8 mouse cellular contexts compared by ENCODE assay signal in genomic region chr1:86531547-86532321, GRCm38 (mm10). TPM values are rescaled to one million over a fixed set of nuclear protein-coding genes. Genes with fewer than 3 reads are reported as not detected.
DNase-seq lines count a peak whose midpoint lies in the region; ATAC-seq and TF ChIP-seq lines count a peak whose summit lies in the region.

No protein-coding gene starts in this region.

- TF ChIP-seq CTCF in kidney, adult 2 months (conservative IDR thresholded peaks at IDR 0.05; ENCODE audit: insufficient read depth, insufficient read length, low read depth, low read length), result no peak

- peaks cover 30% of the 10 kb centered on the region for H3K36me3 ChIP-seq in megakaryocyte, embryonic 14.5 days (replicated peaks; ENCODE audit: low read length)
- peaks cover 38% of the 10 kb centered on the region for H3K36me3 ChIP-seq in embryonic facial prominence, embryonic 13.5 days
- no peaks in the 10 kb centered on the region; the same call in 1 of the 2 replicates for H3K36me3 ChIP-seq in kidney, adult 2 months (ENCODE audit: control insufficient read depth, insufficient read depth, low read length)
- peaks cover 14% of the 10 kb centered on the region for H3K36me3 ChIP-seq in midbrain, embryonic 11.5 days (ENCODE audit: control insufficient read depth, insufficient read depth, low read length)

- no peaks in the 10 kb centered on the region for H3K27me3 ChIP-seq in megakaryocyte, embryonic 14.5 days (replicated peaks)
- H3K27me3 ChIP-seq in embryonic facial prominence, embryonic 13.5 days, result no peaks in the 10 kb centered on the region
- H3K27me3 ChIP-seq in kidney, adult 2 months (replicated peaks; ENCODE audit: control insufficient read depth, insufficient read depth, low read length), result no peaks in the 10 kb centered on the region
- H3K27me3 ChIP-seq in midbrain, embryonic 11.5 days (ENCODE audit: control insufficient read depth, insufficient read depth, low read length), result no peaks in the 10 kb centered on the region

- ATAC-seq in megakaryocyte, adult 5-6 weeks (ENCODE audit: poor library complexity, severe bottlenecking), result no peak
- peak; percentile 17; the same call in 1 of the 2 replicates for ATAC-seq in embryonic facial prominence, embryonic 13.5 days (ENCODE audit: insufficient number of reproducible peaks, insufficient read depth, low FRiP score, low TSS enrichment, low read depth)
- peak; percentile 63 for ATAC-seq in midbrain, embryonic 11.5 days (ENCODE audit: low FRiP score)
- no peak; the same call in 1 of the 2 replicates for ATAC-seq in frontal cortex, adult (ENCODE audit: low TSS enrichment)

- H3K9me3 ChIP-seq in megakaryocyte, embryonic 14.5 days, result no peaks in the 10 kb centered on the region
- H3K9me3 ChIP-seq in embryonic facial prominence, embryonic 13.5 days, result no peaks in the 10 kb centered on the region
- no peaks in the 10 kb centered on the region for H3K9me3 ChIP-seq in midbrain, embryonic 11.5 days (ENCODE audit: control insufficient read depth, low read length)

- DNase-seq in kidney, adult 2 months, result peak; percentile 72
- peak; percentile 96 for DNase-seq in midbrain, embryonic 11.5 days (ENCODE audit: low spot score, missing footprints)
- no peak for DNase-seq in gastrocnemius, postnatal 25 days
- DNase-seq in right cerebral cortex, adult 2 months (ENCODE audit: low spot score in 2 of 2), result no peak

- H3K4me1 ChIP-seq in megakaryocyte, embryonic 14.5 days, result peaks cover 41% of the 10 kb centered on the region
- H3K4me1 ChIP-seq in embryonic facial prominence, embryonic 13.5 days, result peaks cover 28% of the 10 kb centered on the region
- peaks cover 25% of the 10 kb centered on the region for H3K4me1 ChIP-seq in kidney, adult 2 months (ENCODE audit: control insufficient read depth, insufficient read depth, low read length)
- H3K4me1 ChIP-seq in midbrain, embryonic 11.5 days (ENCODE audit: control insufficient read depth, insufficient read depth, low read length), result peaks cover 27% of the 10 kb centered on the region

- H3K9ac ChIP-seq in embryonic facial prominence, embryonic 13.5 days, result peak overlapping the region; percentile 45; the same call in 1 of the 2 replicates
- H3K9ac ChIP-seq in midbrain, embryonic 11.5 days (ENCODE audit: low read length), result no peak overlapping the region

- peak overlapping the region; percentile 65 for H3K27ac ChIP-seq in embryonic facial prominence, embryonic 13.5 days
- peak overlapping the region; percentile 7; the same call in 1 of the 2 replicates for H3K27ac ChIP-seq in kidney, adult 2 months (ENCODE audit: insufficient read depth, low read depth, low read length)
- H3K27ac ChIP-seq in midbrain, embryonic 11.5 days (ENCODE audit: low read depth, low read length), result peak overlapping the region; percentile 55

- WGBS in embryonic facial prominence, embryonic 13.5 days, result 3% methylated on average over 13 of the region's 13 CpGs
- WGBS in kidney, adult 2 months, result 18% methylated on average over 13 of the region's 13 CpGs
- WGBS in midbrain, embryonic 11.5 days, result 4% methylated on average over 13 of the region's 13 CpGs

- peak overlapping the region; percentile 40 for H3K4me2 ChIP-seq in embryonic facial prominence, embryonic 13.5 days
- peak overlapping the region; percentile 12; the same call in 1 of the 2 replicates for H3K4me2 ChIP-seq in midbrain, embryonic 11.5 days

- TF ChIP-seq POLR2A in kidney, adult 2 months (IDR thresholded peaks at IDR 0.05; ENCODE audit: low read depth, low read length), result no peak

- peak overlapping the region; percentile 81 for H3K4me3 ChIP-seq in megakaryocyte, embryonic 14.5 days (replicated peaks)
- peak overlapping the region; percentile 12; the same call in 1 of the 2 replicates for H3K4me3 ChIP-seq in embryonic facial prominence, embryonic 13.5 days
- no peak overlapping the region for H3K4me3 ChIP-seq in kidney, adult 2 months (ENCODE audit: insufficient read depth, low read depth, low read length)
- no peak overlapping the region; the same call in 1 of the 2 replicates for H3K4me3 ChIP-seq in midbrain, embryonic 11.5 days (ENCODE audit: low read depth, low read length)

RNA-seq across cellular contexts. Expression of gene Ptma, which starts 5.2 kb away (rescaled TPM):
- polyA plus RNA-seq in megakaryocyte, embryonic 14.5 days (2012; ENCODE audit: insufficient read depth, low replicate concordance), result 6,261 and 14,151 TPM in 2 replicates
- 3,234 and 3,618 TPM in 2 replicates for total RNA-seq in megakaryocyte, adult 5-6 weeks (2015)
- 4,288 and 4,305 TPM in 2 replicates for total RNA-seq in megakaryocyte, adult 5-6 weeks (2017)
- polyA plus RNA-seq in embryonic facial prominence, embryonic 13.5 days (2015; fragmentation: Nextera tagmentation; extraction: Ambion mirVana), result 3,278 and 3,456 TPM in 2 replicates
- polyA plus RNA-seq in kidney, adult 2 months (2012; rRNA removed), result 622 and 651 TPM in 2 replicates
- 3,090 and 3,352 TPM in 2 replicates for polyA plus RNA-seq in midbrain, embryonic 11.5 days (2014; fragmentation: Nextera tagmentation; extraction: Ambion mirVana)
- 100 to 1,000 TPM; 100 to 129 TPM for total RNA-seq in gastrocnemius, postnatal 25 days (2021)

RNA-seq across cellular contexts. Expression of gene Pde6d, which starts 50.7 kb away (rescaled TPM):
- polyA plus RNA-seq in megakaryocyte, embryonic 14.5 days (2012; ENCODE audit: insufficient read depth, low replicate concordance), result 24.8 and 45.8 TPM in 2 replicates
- total RNA-seq in megakaryocyte, adult 5-6 weeks (2015), result 33.6 and 38.8 TPM in 2 replicates
- total RNA-seq in megakaryocyte, adult 5-6 weeks (2017), result 14.3 and 17.2 TPM in 2 replicates
- polyA plus RNA-seq in embryonic facial prominence, embryonic 13.5 days (2015; fragmentation: Nextera tagmentation; extraction: Ambion mirVana), result 70.7 and 78.5 TPM in 2 replicates
- 20.2 and 24.9 TPM in 2 replicates for polyA plus RNA-seq in kidney, adult 2 months (2012; rRNA removed)
- 94.3 and 98.3 TPM in 2 replicates for polyA plus RNA-seq in midbrain, embryonic 11.5 days (2014; fragmentation: Nextera tagmentation; extraction: Ambion mirVana)
- 10 to 100 TPM; 21.9 to 29.6 TPM for total RNA-seq in gastrocnemius, postnatal 25 days (2021)

RNA-seq across cellular contexts. Expression of gene Cops7b, which starts 51.0 kb away (rescaled TPM):
- polyA plus RNA-seq in megakaryocyte, embryonic 14.5 days (2012; ENCODE audit: insufficient read depth, low replicate concordance), result 16.3 and 36.3 TPM in 2 replicates
- 5.8 and 6.8 TPM in 2 replicates for total RNA-seq in megakaryocyte, adult 5-6 weeks (2015)
- total RNA-seq in megakaryocyte, adult 5-6 weeks (2017), result 11.8 and 30.3 TPM in 2 replicates
- 46.8 and 54.5 TPM in 2 replicates for polyA plus RNA-seq in embryonic facial prominence, embryonic 13.5 days (2015; fragmentation: Nextera tagmentation; extraction: Ambion mirVana)
- 20.1 and 22.5 TPM in 2 replicates for polyA plus RNA-seq in kidney, adult 2 months (2012; rRNA removed)
- polyA plus RNA-seq in midbrain, embryonic 11.5 days (2014; fragmentation: Nextera tagmentation; extraction: Ambion mirVana), result 54.1 and 54.8 TPM in 2 replicates
- 10 to 100 TPM in 1 of 2 experiments, 1 to 10 TPM in 1; 9.6 to 10.4 TPM for total RNA-seq in gastrocnemius, postnatal 25 days (2021)

Comparison
In these comparisons a context has a peak if more than half of its experiments do, and no peak if none do; other contexts are left out.
1. H3K4me3 ChIP-seq: peak in megakaryocyte, embryonic 14.5 days (single experiment) and embryonic facial prominence, embryonic 13.5 days (single experiment); none in kidney, adult 2 months (single experiment) and midbrain, embryonic 11.5 days (single experiment).
2. ATAC-seq: peak in embryonic facial prominence, embryonic 13.5 days (single experiment) and midbrain, embryonic 11.5 days (single experiment); none in megakaryocyte, adult 5-6 weeks (single experiment) and frontal cortex, adult (single experiment).
3. H3K27ac ChIP-seq: peak in every context shown above with its lines; median percentile 65 in embryonic facial prominence, embryonic 13.5 days; 55 in midbrain, embryonic 11.5 days; 7 in kidney, adult 2 months.
4. DNase-seq: peak in kidney, adult 2 months (single experiment) and midbrain, embryonic 11.5 days (single experiment); none in gastrocnemius, postnatal 25 days (single experiment) and right cerebral cortex, adult 2 months (0 of 2).